Comparison of ENCODE assay signal across 17 mouse cellular contexts in the genomic region with DNA sequence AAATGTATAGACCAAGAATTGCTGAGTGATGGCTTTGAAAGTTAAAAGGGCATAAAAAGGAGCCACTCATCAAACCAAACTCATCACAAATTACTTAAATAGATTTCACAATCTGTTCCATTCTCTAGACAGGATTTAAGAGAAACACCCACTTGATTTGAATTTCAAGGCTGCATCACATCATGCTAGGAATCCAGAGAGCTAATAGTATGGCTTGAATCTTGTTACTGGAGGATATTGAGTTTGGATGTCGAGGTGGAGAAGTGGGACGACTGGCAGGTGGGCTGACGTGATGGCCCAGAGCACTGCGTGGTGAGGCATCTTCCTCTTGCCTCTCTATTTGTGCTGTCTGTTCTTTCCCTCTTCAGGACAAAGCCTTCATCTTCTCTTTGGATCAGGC.
"Had no signal": no experiment of that assay in that cellular context is flagged by ENCODE, and none has a peak within 500 bp of the region (broad histone marks: within the 10 kb centered on the region; RNA-seq: fewer than 3 reads in every experiment).

No protein-coding gene starts in this region.

- H3K36me3 ChIP-seq: neural tube, embryonic 15.5 days had no signal

- H3K4me3 ChIP-seq: midbrain, embryonic 10.5 days; midbrain, embryonic 12.5 days; myocyte; neural tube, embryonic 13.5 days; neural tube, embryonic 15.5 days had no signal

- ATAC-seq: midbrain, embryonic 16.5 days had no signal

- H3K27ac ChIP-seq: midbrain, embryonic 10.5 days; midbrain, embryonic 12.5 days; neural tube, embryonic 13.5 days; neural tube, embryonic 15.5 days had no signal

- H3K9me3 ChIP-seq: midbrain, embryonic 10.5 days; midbrain, embryonic 12.5 days; neural tube, embryonic 13.5 days; neural tube, embryonic 15.5 days had no signal

- H3K9ac ChIP-seq: lung, embryonic 14.5 days; midbrain, embryonic 12.5 days; neural tube, embryonic 13.5 days; neural tube, embryonic 15.5 days had no signal

- H3K27me3 ChIP-seq: midbrain, embryonic 12.5 days; neural tube, embryonic 13.5 days; neural tube, embryonic 15.5 days had no signal

- H3K4me2 ChIP-seq: lung, embryonic 14.5 days; midbrain, embryonic 12.5 days; neural tube, embryonic 13.5 days; neural tube, embryonic 15.5 days had no signal

- H3K4me1 ChIP-seq: neural tube, embryonic 13.5 days; neural tube, embryonic 15.5 days had no signal

- DNase-seq: lung, embryonic 14.5 days; lung, postnatal 10 days; lung, postnatal 4 days; midbrain, embryonic 14.5 days; right cerebral cortex, adult 18-20 months; right cerebral cortex, postnatal 25 days; right cerebral cortex, postnatal 4 days; spleen, adult 18-20 months; thymus, adult 18-20 months; thymus, postnatal 14 days; thymus, postnatal 36 days had no signal
